Mouse (Mus musculus) adipocyte (in vitro differentiated cells): ENCODE measurements around the gene Gm17093.
"Not testable (repeated sequence)": the region's sequence is repeated elsewhere in the genome, so short reads cannot be mapped to it uniquely, and the experiment has no call there.

Source experiments
- DNase-seq: peaks from one replicate; pipeline ENCODE4 v3.0.0-alpha.2; 2016; ENCODE audit warnings: low spot score

Gene Gm17093

GRCm38 (mm10) chr14:44517976-44518375 lies at the start of gene Gm17093:
Gene Gm17093 (plus strand): TSS chr14:44518276.
- DNase-seq, result not testable (repeated sequence)

- not testable (repeated sequence) for DNase-seq
These were observed 25.9 kb upstream of the Gm17093 start, which contains the start of gene BC061237 for GRCm38 (mm10) chr14:44492163-44492562. Gene BC061237 (plus strand): TSS chr14:44492463.

GRCm38 (mm10) chr14:44547961-44548360 lies 29.9 kb downstream of the Gm17093 start:
- DNase-seq, result not testable (repeated sequence)
